Mouse (Mus musculus) neural tube, embryonic 10.5 days (tissue): ENCODE data around the gene Ucp2.

Source experiments
- DNase-seq: peaks from one replicate; pipeline ENCODE4 v3.0.0-alpha.2; 2017; ENCODE audit warnings: low spot score; ENCODE audit errors: extremely low spot score

Gene Ucp2

GRCm38 (mm10) chr7:100501844-100502373 lies 8.8 kb downstream of the Ucp2 start:
- no peak for DNase-seq

- no peak for DNase-seq
These were observed 9.3 kb downstream of the Ucp2 start for GRCm38 (mm10) chr7:100502374-100502922.

- no peak for DNase-seq
These were observed 9.9 kb downstream of the Ucp2 start for GRCm38 (mm10) chr7:100503076-100503475.

- DNase-seq, result no peak
These were observed 11.8 kb downstream of the Ucp2 start for GRCm38 (mm10) chr7:100504740-100505487.

- no peak for DNase-seq
These were observed 13.4 kb downstream of the Ucp2 start for GRCm38 (mm10) chr7:100506494-100506893.

- no peak for DNase-seq
These were observed 15.5 kb downstream of the Ucp2 start for GRCm38 (mm10) chr7:100508670-100509069.

GRCm38 (mm10) chr7:100511602-100512001 lies 18.5 kb downstream of the Ucp2 start:
- no peak for DNase-seq

GRCm38 (mm10) chr7:100514573-100514972 lies 21.4 kb downstream of the Ucp2 start, which contains the start of gene Dnajb13:
Gene Dnajb13, minus strand, starts transcription at chr7:100514960.
- no peak for DNase-seq

- DNase-seq, result no peak
These were observed 27.1 kb downstream of the Ucp2 start for GRCm38 (mm10) chr7:100520204-100520603.

GRCm38 (mm10) chr7:100520663-100521285 lies 27.6 kb downstream of the Ucp2 start:
- DNase-seq, result peak; percentile 85

- DNase-seq, result no peak
These were observed 29.1 kb downstream of the Ucp2 start for GRCm38 (mm10) chr7:100522222-100522621.

- DNase-seq, result no peak
These were observed 31.5 kb downstream of the Ucp2 start for GRCm38 (mm10) chr7:100524669-100525068.

GRCm38 (mm10) chr7:100530766-100531165 lies 37.6 kb downstream of the Ucp2 start:
- DNase-seq, result no peak

- DNase-seq, result no peak
These were observed 40.4 kb downstream of the Ucp2 start for GRCm38 (mm10) chr7:100533503-100533902.

GRCm38 (mm10) chr7:100534216-100534615 lies 41.1 kb downstream of the Ucp2 start:
- no peak for DNase-seq

- no peak for DNase-seq
These were observed 42.7 kb downstream of the Ucp2 start for GRCm38 (mm10) chr7:100535831-100536230.

- peak; percentile 91 for DNase-seq
These were observed 43.8 kb downstream of the Ucp2 start, which contains the start of gene Coa4 for GRCm38 (mm10) chr7:100536804-100537518. Gene Coa4, plus strand, starts transcription at chr7:100537071.

GRCm38 (mm10) chr7:100537519-100537902 lies 44.4 kb downstream of the Ucp2 start:
- no peak for DNase-seq

GRCm38 (mm10) chr7:100539516-100539915 lies 46.4 kb downstream of the Ucp2 start:
- no peak for DNase-seq

GRCm38 (mm10) chr7:100544437-100544836 lies 51.3 kb downstream of the Ucp2 start:
- DNase-seq, result no peak

GRCm38 (mm10) chr7:100547631-100548030 lies 54.5 kb downstream of the Ucp2 start:
- DNase-seq, result no peak

GRCm38 (mm10) chr7:100549796-100550195 lies 56.7 kb downstream of the Ucp2 start:
- no peak for DNase-seq
